Mouse (Mus musculus) erythroblast, embryonic 14.5 days (primary cell): ENCODE data around the gene B4galt5. TPM values are rescaled to one million over a fixed set of nuclear protein-coding genes. Genes with fewer than 3 reads are reported as not detected.

ENCODE experiments used
- H3K27me3 ChIP-seq: 2 replicates; pipeline ENCODE4 v1.6.1; 2012; ENCODE audit warnings: inconsistent platforms; ENCODE audit not compliant: control insufficient read depth
- H3K36me3 ChIP-seq: 2 replicates; pipeline ENCODE4 v1.6.1; 2012; ENCODE audit warnings: mild to moderate bottlenecking, inconsistent platforms; ENCODE audit not compliant: control insufficient read depth
- H3K4me1 ChIP-seq: 2 replicates; pipeline ENCODE4 v1.6.1; 2012; ENCODE audit warnings: inconsistent platforms; ENCODE audit not compliant: control insufficient read depth
- H3K4me3 ChIP-seq: replicated peaks from 2 replicates; pipeline ENCODE3; 2012; ENCODE audit warnings: moderate library complexity, mild to moderate bottlenecking, inconsistent platforms
- H3K9me3 ChIP-seq: 2 replicates; pipeline ENCODE4 v1.6.1; 2012; ENCODE audit warnings: low read length, inconsistent platforms, mixed read lengths; ENCODE audit not compliant: control insufficient read depth
- GATA1 ChIP-seq: IDR thresholded peaks from 2 replicates; pipeline ENCODE4 v1.6.1; 2012; ENCODE audit warnings: low read length, inconsistent platforms, mixed read lengths
- TAL1 ChIP-seq: IDR thresholded peaks from 3 replicates; pipeline ENCODE4 v1.6.1; 2012; ENCODE audit warnings: low read length, inconsistent platforms, mixed read lengths
- polyA plus RNA-seq: library from polyadenylated mRNA; stranded (reverse); fragments of >175 nt; gene quantifications from 2 replicates; pipeline ENCODE4 v1.2.3, GENCODE M21; 2012

B4galt5 gene
- polyA plus RNA-seq, 1 experiment, result 0.28 TPM

- no peaks in the 10 kb centered on the region for H3K36me3 ChIP-seq
- TF ChIP-seq GATA1 (no peak), TAL1 (no peak)
- H3K9me3 ChIP-seq, result peaks cover 4% of the 10 kb centered on the region
- H3K27me3 ChIP-seq, result peaks cover 24% of the 10 kb centered on the region
- peaks cover 2% of the 10 kb centered on the region; the same call in 1 of the 2 replicates for H3K4me1 ChIP-seq
- no peak overlapping the region for H3K4me3 ChIP-seq
Observed at GRCm38 (mm10) chr2:167367325-167367724, 18.3 kb upstream of the B4galt5 start.

GRCm38 (mm10) chr2:167365063-167365462 lies 16.1 kb upstream of the B4galt5 start:
- H3K36me3 ChIP-seq, result no peaks in the 10 kb centered on the region
- peaks cover 25% of the 10 kb centered on the region for H3K27me3 ChIP-seq
- TF ChIP-seq GATA1 (no peak), TAL1 (no peak)
- H3K4me3 ChIP-seq, result no peak overlapping the region
- H3K9me3 ChIP-seq, result peaks cover 4% of the 10 kb centered on the region
- H3K4me1 ChIP-seq, result peaks cover 2% of the 10 kb centered on the region; the same call in 1 of the 2 replicates

- Histone ChIP-seq H3K4me1 (peaks cover 2% of the 10 kb centered on the region; the same call in 1 of the 2 replicates), H3K36me3 (no peaks in the 10 kb centered on the region), H3K9me3 (peaks cover 4% of the 10 kb centered on the region), H3K27me3 (peaks cover 20% of the 10 kb centered on the region), H3K4me3 (no peak overlapping the region)
- no peak for TF ChIP-seq TAL1
- no peak for TF ChIP-seq GATA1
Observed at GRCm38 (mm10) chr2:167363272-167364045, 14.5 kb upstream of the B4galt5 start.

GRCm38 (mm10) chr2:167358499-167358898 lies 9.5 kb upstream of the B4galt5 start:
- no peaks in the 10 kb centered on the region for H3K36me3 ChIP-seq
- H3K4me3 ChIP-seq, result no peak overlapping the region
- no peaks in the 10 kb centered on the region for H3K9me3 ChIP-seq
- TF ChIP-seq TAL1 (no peak), GATA1 (no peak)
- no peaks in the 10 kb centered on the region for H3K4me1 ChIP-seq
- H3K27me3 ChIP-seq, result peaks cover 7% of the 10 kb centered on the region

GRCm38 (mm10) chr2:167356885-167357284 lies 7.9 kb upstream of the B4galt5 start:
- H3K27me3 ChIP-seq, result peaks cover 23% of the 10 kb centered on the region
- H3K4me1 ChIP-seq, result no peaks in the 10 kb centered on the region; the same call in 1 of the 2 replicates
- no peaks in the 10 kb centered on the region for H3K36me3 ChIP-seq
- no peaks in the 10 kb centered on the region for H3K9me3 ChIP-seq
- no peak for TF ChIP-seq TAL1
- TF ChIP-seq GATA1, result no peak
- no peak overlapping the region for H3K4me3 ChIP-seq

GRCm38 (mm10) chr2:167354611-167355165 lies 5.7 kb upstream of the B4galt5 start:
- H3K27me3 ChIP-seq, result peaks cover 42% of the 10 kb centered on the region
- TF ChIP-seq GATA1, result no peak
- no peak for TF ChIP-seq TAL1
- H3K9me3 ChIP-seq, result no peaks in the 10 kb centered on the region
- H3K36me3 ChIP-seq, result no peaks in the 10 kb centered on the region
- no peak overlapping the region for H3K4me3 ChIP-seq
- H3K4me1 ChIP-seq, result peaks cover 15% of the 10 kb centered on the region

- Histone ChIP-seq H3K36me3 (no peaks in the 10 kb centered on the region), H3K27me3 (peaks cover 45% of the 10 kb centered on the region), H3K9me3 (peaks cover 3% of the 10 kb centered on the region), H3K4me3 (no peak overlapping the region), H3K4me1 (peaks cover 21% of the 10 kb centered on the region)
- no peak for TF ChIP-seq GATA1
- no peak for TF ChIP-seq TAL1
Observed at GRCm38 (mm10) chr2:167354046-167354445, 5.1 kb upstream of the B4galt5 start.

GRCm38 (mm10) chr2:167352496-167352895 lies 3.5 kb upstream of the B4galt5 start:
- Histone ChIP-seq H3K27me3 (peaks cover 60% of the 10 kb centered on the region), H3K36me3 (no peaks in the 10 kb centered on the region), H3K4me3 (no peak overlapping the region), H3K4me1 (peaks cover 37% of the 10 kb centered on the region), H3K9me3 (peaks cover 6% of the 10 kb centered on the region)
- no peak for TF ChIP-seq TAL1
- no peak for TF ChIP-seq GATA1

GRCm38 (mm10) chr2:167351371-167351951 lies 2.5 kb upstream of the B4galt5 start:
- Histone ChIP-seq H3K4me1 (peaks cover 46% of the 10 kb centered on the region), H3K4me3 (no peak overlapping the region), H3K27me3 (peaks cover 70% of the 10 kb centered on the region), H3K9me3 (peaks cover 6% of the 10 kb centered on the region), H3K36me3 (no peaks in the 10 kb centered on the region)
- TF ChIP-seq GATA1 (no peak), TAL1 (no peak)
